Mouse (Mus musculus) megakaryocyte-erythroid progenitor cell, adult 5-6 weeks (primary cell): ENCODE measurements around the gene Fgd4. TPM values are rescaled to one million over a fixed set of nuclear protein-coding genes. Genes with fewer than 3 reads are reported as not detected.

Source experiments
- ATAC-seq: replicated peaks from 2 replicates; pipeline ENCODE4 v1.8.0; 2016; ENCODE audit warnings: mild to moderate bottlenecking, inconsistent platforms; ENCODE audit not compliant: severe bottlenecking, poor library complexity, low FRiP score, low TSS enrichment
- total RNA-seq, 2 experiments: library from RNA; stranded (forward) in 1 of 2; stranded (reverse) in 1 of 2; fragments of 200-1000, 215-1000 nt in 1 of 2; fragments of >200 nt in 1 of 2; fragmentation: Nextera tagmentation in 1 of 2; gene quantifications; 2 replicates each; pipeline ENCODE4 v1.2.3; 2014 to 2017

Fgd4 gene
- 0.22 and 2.0 TPM in 2 replicates for total RNA-seq (2014; fragmentation: Nextera tagmentation)
- total RNA-seq (2017), result 2.3 and 2.8 TPM in 2 replicates

DNA sequence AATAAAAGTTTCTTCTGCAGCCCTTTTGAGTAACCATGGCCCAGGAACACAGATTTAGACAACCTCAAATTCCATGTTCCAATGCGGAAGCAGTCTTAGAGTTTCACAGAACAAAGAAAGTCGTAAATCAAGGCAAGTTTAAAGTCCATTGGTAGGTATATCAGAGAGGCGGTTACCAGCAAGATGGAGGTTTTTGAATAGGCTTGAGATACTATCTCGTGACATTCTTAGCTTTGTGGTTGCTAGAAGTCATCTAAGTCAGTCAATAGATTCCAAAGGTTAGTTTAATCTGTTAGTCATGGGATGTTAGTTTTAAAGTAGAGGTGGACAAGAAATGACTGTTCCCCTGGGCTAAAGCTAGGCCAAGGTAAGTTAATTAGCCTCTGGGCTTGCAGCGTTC is at the start of gene Fgd4:
TSS of gene Fgd4 (minus strand) at position 89 of the 400 bp plus-strand sequence.
- ATAC-seq, result no peak

GRCm38 (mm10) chr16:16645148-16645547 is 44.8 kb upstream of the Fgd4 start:
- no peak for ATAC-seq

DNA sequence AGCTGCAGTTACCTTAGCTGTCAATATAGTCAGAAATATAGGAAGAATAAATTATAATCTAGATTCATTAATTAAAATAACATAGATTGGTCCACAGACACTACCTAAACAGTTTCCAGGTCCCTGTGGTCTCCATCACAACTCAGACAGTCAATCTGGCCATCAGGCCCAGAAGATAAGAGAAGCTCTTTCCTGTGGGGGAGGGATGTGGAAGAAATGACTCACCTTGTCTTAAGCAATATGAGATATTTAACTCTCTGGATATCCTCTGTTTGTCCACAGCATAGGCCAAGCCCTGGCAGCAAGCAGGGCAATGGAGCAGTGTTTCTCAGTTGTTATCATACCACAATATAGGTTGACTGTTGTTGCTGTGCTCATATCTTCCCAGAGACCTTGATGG is 33.4 kb upstream of the Fgd4 start:
- no peak for ATAC-seq

GRCm38 (mm10) chr16:16599586-16600401 is 555 bp downstream of the Fgd4 start:
- ATAC-seq, result peak; percentile 70

- peak; percentile 65 for ATAC-seq
Measured at GRCm38 (mm10) chr16:16596582-16596981, 3.8 kb downstream of the Fgd4 start.

- no peak for ATAC-seq
Measured at GRCm38 (mm10) chr16:16592622-16593021, 7.7 kb downstream of the Fgd4 start.

GRCm38 (mm10) chr16:16584409-16585032 is 15.8 kb downstream of the Fgd4 start:
- ATAC-seq, result peak; percentile 99

- ATAC-seq, result no peak
Measured at GRCm38 (mm10) chr16:16576556-16576955, 23.8 kb downstream of the Fgd4 start.

GRCm38 (mm10) chr16:16574508-16574907 is 25.8 kb downstream of the Fgd4 start:
- ATAC-seq, result no peak

DNA sequence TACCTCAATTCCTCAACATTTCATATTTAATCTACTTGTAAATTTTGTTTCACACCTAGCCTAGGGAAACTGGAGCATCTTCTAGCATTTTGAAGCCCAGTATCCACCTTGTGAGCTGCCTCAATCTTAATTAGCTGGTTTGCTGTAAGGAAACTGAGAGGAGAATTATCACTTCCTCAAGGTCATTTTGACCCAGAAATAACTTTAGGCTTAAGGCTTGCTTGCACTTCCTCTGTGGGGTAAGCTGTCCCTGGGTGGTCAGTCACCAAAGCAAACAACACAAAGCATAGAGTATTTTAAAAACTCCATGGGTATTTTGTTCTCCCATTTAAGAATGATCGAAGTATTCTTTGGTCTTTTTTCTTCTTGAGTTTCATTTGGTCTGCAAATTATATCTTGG is 27.2 kb downstream of the Fgd4 start:
- no peak for ATAC-seq

GRCm38 (mm10) chr16:16571356-16571755 is 29.0 kb downstream of the Fgd4 start:
- no peak for ATAC-seq

DNA sequence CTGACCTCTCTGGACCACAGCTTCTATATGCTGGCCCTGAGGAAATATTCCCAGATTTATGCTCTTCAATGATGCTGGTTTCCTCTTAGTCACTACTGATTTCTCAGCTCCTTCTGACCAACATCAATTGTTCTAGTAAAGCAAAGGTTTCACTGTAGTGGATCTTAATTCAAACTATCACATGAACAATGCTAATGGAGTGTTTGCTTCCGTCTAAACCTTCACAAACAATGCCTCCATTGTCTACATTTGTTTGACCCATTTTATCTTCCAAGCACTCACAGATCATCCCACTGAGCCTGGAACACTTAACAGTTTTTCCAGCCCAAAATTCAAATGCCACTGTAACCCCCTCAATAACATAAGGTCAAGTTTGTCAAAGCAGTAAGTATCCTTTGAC is 33.6 kb downstream of the Fgd4 start:
- ATAC-seq, result no peak

DNA sequence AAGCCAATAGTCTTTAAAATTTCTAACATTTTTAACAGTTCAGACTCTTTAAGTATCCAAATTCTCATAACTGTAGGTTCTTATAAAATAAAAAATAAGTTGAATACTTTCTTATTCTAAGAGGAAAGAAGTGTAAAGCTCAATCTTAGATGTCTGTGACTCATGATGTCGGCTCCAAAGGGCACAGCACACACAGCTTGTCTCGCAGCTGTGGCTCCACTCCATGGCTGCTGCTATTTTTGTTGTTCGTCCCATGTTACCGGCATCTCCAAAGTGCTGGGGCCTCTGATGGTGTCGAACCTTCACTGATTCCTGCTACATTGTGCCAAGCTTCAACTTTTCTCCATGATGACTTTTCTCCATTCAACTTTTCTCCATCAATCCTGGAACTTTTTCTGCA is 34.1 kb downstream of the Fgd4 start:
- no peak for ATAC-seq

- no peak for ATAC-seq
Measured at GRCm38 (mm10) chr16:16565786-16566185, 34.6 kb downstream of the Fgd4 start.

- ATAC-seq, result no peak
Measured at GRCm38 (mm10) chr16:16560718-16561117, 39.6 kb downstream of the Fgd4 start.

- ATAC-seq, result no peak
Measured at GRCm38 (mm10) chr16:16559878-16560531, 40.3 kb downstream of the Fgd4 start.

GRCm38 (mm10) chr16:16559016-16559877 is 41.1 kb downstream of the Fgd4 start:
- ATAC-seq, result no peak

GRCm38 (mm10) chr16:16557738-16558137 is 42.6 kb downstream of the Fgd4 start:
- ATAC-seq, result no peak

DNA sequence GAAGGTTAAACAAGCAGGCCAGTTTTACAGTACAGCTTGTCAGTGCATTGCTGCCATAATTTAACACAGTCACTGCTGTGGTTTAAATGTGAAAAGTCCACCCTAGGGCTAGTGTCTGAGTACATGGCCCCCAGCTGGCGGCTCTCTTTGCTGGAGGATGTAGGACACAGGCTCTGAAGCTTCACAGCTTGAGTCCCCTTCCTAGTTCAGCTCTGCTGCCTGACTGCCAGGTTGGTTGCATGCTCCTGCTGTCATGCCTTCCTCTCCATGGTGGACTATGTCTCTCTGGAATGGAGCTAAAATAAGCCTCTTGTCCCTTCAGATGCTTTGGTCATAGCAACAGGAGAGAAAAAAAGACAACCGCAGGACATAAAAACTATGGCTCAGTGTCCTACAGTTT is 46.3 kb downstream of the Fgd4 start:
- no peak for ATAC-seq

GRCm38 (mm10) chr16:16552197-16552596 is 48.2 kb downstream of the Fgd4 start:
- ATAC-seq, result no peak
